Mouse (Mus musculus): Measurements from ENCODE around the gene Gm5615. TPM values are rescaled to one million over a fixed set of nuclear protein-coding genes. Genes with fewer than 3 reads are reported as not detected.

Gene Gm5615
- not detected in 2 replicates for polyA plus RNA-seq (2012)

GRCm38 (mm10) chr9:36541863-36542262 is at the start of gene Gm5615:
TSS of gene Gm5615 (minus strand) at chr9:36541963.

GRCm38 (mm10) chr9:36582535-36582934 is 40.8 kb upstream of the Gm5615 start, which contains the start of gene Gm17689:
TSS of gene Gm17689 (minus strand) at chr9:36582635.

Other genes with a start within 250 kb of the Gm5615 start
- gene Gm7257, start 110.1 kb downstream of the Gm5615 start, polyA plus RNA-seq (2012), result not detected in 2 replicates
- not detected in 2 replicates for gene Gm9513, start 66.3 kb downstream of the Gm5615 start, polyA plus RNA-seq (2012)
- gene Gm17689, start 40.7 kb upstream of the Gm5615 start, polyA plus RNA-seq (2012), result not detected in 2 replicates
- not detected in 2 replicates for gene A630095E13Rik, start 101.4 kb upstream of the Gm5615 start, polyA plus RNA-seq (2012)
- gene Acrv1, start 151.3 kb upstream of the Gm5615 start, polyA plus RNA-seq (2012), result not detected in 2 replicates
- 1.8 and 2.8 TPM in 2 replicates for gene Chek1, start 185.1 kb upstream of the Gm5615 start, polyA plus RNA-seq (2012)
- 3.4 and 4.3 TPM in 2 replicates for gene Stt3a, start 225.7 kb upstream of the Gm5615 start, polyA plus RNA-seq (2012)

Measured in megakaryocyte-erythroid progenitor cell, adult 5 weeks (primary cell).